Mouse (Mus musculus): ENCODE data around the gene Shank2.

Shank2 gene

GRCm38 (mm10) chr7:144417644-144418343 is 416.1 kb downstream of the Shank2 start:
- DNase-seq (ENCODE audit: low spot score in 2 of 2): peak; percentile 84 to 93

GRCm38 (mm10) chr7:144420552-144420951 is 418.8 kb downstream of the Shank2 start:
- no peak for DNase-seq (ENCODE audit: low spot score in 2 of 2)

DNA sequence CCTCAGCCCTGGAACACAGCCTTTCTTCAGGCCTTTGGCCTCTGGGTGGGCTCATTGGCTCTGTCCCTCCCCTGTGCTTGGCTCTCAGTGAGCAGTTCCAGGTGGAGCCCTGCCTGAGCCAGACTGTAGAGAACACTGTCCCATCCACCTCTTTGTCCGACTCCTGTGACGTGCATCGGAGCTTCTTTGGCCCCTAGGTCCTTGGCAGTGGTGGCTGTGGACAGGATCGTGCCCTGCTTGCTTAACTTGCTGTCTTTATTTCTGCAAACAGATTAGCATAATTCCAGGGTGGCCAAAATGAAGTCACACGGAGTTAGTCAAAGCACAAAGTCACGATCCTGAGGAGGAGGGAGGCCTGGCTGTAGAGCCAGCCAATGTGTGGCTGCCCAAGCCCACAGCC is 419.8 kb downstream of the Shank2 start:
- no peak for DNase-seq (ENCODE audit: low spot score in 2 of 2)

- peak in 1 of 2 experiments; percentile 60 for DNase-seq (ENCODE audit: low spot score in 2 of 2)
Measured at GRCm38 (mm10) chr7:144425953-144426352, 424.2 kb downstream of the Shank2 start.

- DNase-seq (ENCODE audit: low spot score in 2 of 2): no peak
Measured at GRCm38 (mm10) chr7:144426594-144426993, 424.9 kb downstream of the Shank2 start.

- no peak for DNase-seq (ENCODE audit: low spot score in 2 of 2)
Measured at GRCm38 (mm10) chr7:144427460-144427859, 425.7 kb downstream of the Shank2 start.

DNA sequence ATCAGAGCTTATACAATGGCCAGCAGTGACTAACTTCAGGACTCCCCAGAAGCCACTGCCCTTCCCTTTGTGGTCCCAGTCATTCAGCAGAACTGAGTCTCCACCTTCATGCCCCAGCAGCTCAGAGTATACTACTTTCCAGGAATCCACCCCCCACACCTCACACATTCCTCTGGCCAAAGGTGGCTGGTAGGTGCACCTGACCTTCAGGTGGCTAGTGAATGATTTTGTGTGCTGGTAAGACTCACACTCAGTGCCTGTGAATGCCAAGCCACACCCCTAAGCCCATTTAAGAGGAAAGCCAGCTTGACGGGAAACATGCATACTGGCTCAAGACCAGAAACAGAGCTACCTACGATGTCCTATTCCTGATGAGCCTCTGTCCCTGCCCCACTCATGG is 431.2 kb downstream of the Shank2 start:
- no peak for DNase-seq (ENCODE audit: low spot score in 2 of 2)

- DNase-seq (ENCODE audit: low spot score in 2 of 2): no peak
Measured at GRCm38 (mm10) chr7:144438811-144439210, 437.1 kb downstream of the Shank2 start.

DNA sequence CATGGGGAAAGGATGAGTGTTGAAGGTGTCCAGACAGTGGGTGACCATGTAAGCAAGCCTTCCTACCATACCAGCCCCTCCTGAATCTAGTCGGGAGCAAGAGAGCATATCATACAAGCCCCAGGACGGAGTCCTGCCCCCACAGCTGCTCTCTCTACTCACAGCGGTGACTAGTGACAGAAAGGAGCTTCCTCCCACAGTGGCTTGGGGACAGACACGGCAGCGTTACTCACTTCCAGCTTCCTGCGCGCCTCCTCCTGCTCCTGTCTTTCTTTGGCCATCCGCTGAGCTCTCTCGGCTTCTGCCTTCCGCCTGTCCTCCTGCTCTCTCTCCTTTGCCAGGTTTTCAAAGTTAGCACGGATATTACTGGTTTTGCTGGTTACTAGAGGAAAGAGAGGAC is 439.7 kb downstream of the Shank2 start:
- peak in 1 of 2 experiments; percentile 26 for DNase-seq (ENCODE audit: low spot score in 2 of 2)

DNA sequence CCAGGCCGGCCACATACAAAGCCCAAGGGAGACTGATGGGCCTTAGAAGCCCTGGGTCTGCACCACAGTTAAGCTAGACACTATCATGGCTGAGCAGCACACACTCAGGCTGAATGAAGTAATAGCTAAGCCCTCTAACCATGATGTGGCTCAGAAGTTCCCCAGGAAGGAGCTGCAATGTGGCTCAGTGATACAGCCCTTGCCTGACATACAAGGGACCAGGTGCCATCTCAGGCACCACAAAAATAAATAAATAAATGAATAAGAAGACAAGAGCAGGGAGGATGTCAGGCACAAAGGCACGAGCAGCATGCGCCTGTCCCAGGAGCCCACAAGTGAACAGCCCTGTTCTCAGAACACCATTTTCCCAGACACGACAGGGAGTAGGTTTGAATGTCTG is 440.2 kb downstream of the Shank2 start:
- no peak for DNase-seq (ENCODE audit: low spot score in 2 of 2)

- no peak for DNase-seq (ENCODE audit: low spot score in 2 of 2)
Measured at GRCm38 (mm10) chr7:144444788-144445187, 443.1 kb downstream of the Shank2 start.

DNA sequence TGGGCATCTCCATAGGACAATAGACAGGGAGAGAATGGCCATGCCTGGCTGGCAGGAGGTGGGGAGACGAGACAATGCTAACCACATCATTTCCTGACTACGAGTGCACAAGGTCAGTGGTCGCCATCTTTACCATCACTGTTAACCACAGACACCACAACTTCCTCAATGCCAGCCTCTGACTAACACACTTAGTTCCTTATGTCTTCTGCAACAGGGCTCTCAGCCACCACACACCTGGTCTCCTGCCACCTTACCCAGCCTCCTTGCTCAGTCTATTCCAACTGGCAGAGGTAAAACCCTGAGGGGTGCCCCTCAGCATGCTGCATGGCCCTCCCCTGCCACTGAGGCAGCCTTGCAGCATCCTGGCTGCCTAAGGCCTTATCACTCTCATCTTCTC is 445.4 kb downstream of the Shank2 start:
- no peak for DNase-seq (ENCODE audit: low spot score in 2 of 2)

- no peak for DNase-seq (ENCODE audit: low spot score in 2 of 2)
Measured at GRCm38 (mm10) chr7:144448186-144448585, 446.5 kb downstream of the Shank2 start.

GRCm38 (mm10) chr7:144449637-144450570 is 448.2 kb downstream of the Shank2 start:
- peak; percentile 77 to 78 for DNase-seq (ENCODE audit: low spot score in 2 of 2)

DNA sequence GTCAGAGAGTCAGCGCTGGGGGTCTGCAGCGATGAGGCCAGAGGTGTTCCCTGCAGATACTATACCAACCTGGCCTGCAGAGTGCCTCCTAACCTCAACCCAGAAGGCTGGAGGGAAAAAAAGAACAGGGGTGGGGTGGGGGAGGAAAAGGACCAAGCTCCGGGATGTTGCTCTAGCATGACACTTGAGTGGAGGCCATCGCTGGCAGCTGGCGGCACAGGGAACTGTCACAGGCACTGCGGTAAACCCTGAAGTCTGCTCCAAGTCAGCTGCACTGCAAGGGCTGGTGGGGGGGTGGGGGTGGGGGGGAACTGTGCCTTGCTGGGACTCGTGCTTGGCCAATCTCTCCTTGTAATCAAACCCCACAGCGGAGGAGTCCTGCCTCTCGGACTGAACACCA is 448.9 kb downstream of the Shank2 start:
- no peak for DNase-seq (ENCODE audit: low spot score in 2 of 2)

GRCm38 (mm10) chr7:144458881-144459280 is 457.2 kb downstream of the Shank2 start:
- DNase-seq (ENCODE audit: low spot score in 2 of 2): no peak

DNA sequence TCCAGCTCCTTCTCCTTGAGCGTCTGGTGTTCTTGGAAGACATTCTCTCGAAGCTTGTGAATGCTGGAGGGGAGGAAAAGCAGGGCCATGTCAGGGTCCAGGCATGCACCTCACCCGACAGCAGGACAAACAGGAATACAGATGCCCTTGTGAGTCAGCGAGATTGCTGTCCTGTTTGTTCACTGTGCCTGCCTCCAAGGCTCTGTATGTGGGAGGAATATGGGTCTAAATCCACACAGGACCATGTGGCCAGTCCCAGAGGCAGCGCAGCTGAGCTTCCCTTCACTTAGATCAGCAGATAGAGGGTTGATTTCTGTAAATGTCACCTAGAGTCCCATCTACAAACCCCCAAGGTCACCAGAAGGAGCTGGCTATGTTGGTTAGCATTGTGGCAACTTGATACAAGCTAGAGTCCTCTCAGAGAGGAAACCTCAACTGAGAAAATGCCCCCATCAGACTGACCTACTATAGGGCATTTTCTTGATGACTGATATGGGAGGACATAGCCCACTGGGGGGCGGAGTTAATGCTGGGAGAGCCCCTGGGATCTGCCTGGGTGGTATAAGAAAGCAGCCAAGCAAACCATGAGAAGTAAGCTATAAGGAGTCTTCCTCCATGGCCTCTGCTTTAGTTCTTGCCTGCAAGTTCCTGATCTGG is 459.6 kb downstream of the Shank2 start:
- no peak for DNase-seq (ENCODE audit: low spot score in 2 of 2)

DNA sequence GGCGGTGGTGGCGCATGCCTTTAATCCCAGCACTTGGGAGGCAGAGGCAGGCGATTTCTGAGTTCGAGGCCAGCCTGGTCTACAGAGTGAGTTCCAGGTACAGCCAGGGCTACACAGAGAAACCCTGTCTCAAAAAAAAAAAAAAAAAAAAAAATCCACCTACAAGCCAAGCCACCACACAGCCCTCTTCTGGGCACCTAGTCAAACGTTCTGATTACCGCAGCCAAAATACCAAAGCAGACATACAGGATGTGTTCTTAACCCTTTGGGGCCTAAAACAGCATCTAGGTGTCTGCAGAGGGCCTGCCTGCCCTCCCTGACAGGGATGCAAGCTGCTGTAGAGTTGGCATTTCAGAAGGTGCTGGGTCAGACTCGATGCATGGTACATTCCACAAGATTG is 460.8 kb downstream of the Shank2 start:
- no peak for DNase-seq (ENCODE audit: low spot score in 2 of 2)

- no peak for DNase-seq (ENCODE audit: low spot score in 2 of 2)
Measured at GRCm38 (mm10) chr7:144468741-144469140, 467.0 kb downstream of the Shank2 start.

DNA sequence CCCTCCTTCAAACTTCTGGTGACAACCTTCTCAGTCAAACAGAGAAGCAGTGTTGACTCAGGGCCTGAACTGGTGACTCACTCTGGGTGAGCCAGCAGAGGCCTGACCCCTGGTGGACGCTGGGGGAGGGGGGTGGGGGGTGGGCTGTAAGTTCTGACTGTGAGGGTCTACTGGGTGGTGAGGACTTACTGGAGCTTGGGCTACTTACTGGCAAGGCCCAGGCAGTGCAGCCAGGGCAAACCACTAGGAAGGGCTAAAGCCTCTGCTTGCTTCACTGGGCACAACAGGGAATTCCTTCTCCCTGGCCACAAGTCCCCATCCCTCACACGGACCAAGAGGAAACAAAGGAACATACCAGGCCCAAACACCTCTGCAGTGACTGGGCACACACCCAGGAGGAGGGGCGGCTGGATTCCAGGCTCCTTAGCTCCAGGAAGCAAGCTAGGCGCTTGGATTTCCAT is 467.5 kb downstream of the Shank2 start:
- DNase-seq (ENCODE audit: low spot score in 2 of 2): no peak

GRCm38 (mm10) chr7:144469908-144470544 is 468.3 kb downstream of the Shank2 start:
- no peak for DNase-seq (ENCODE audit: low spot score in 2 of 2)
